Mouse (Mus musculus): ENCODE data around the gene Sprr2h.

DNA sequence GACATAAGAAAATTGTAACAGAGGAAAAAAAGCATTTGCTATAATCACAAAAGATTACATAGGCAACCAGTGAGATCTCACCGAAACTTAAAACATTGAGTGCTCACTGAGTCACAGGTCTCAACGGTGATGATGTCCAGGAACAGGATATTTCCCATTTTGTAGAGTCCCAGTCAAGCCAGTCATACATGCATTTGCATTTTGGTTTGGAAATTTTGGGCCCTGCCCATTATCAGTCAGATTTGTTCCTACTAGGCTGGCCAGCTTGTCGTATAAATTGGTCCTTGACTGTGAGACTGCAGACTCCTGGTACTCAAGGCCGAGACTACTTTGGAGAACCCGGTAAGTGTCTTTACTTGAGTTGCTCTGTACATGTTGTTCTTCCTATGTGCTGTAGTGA, 46.6 kb upstream of the Sprr2h start, which contains the start of gene Sprr2d:
- no peak for TF ChIP-seq CTCF (IDR thresholded peaks at IDR 0.05; ENCODE audit: borderline replicate concordance, insufficient read depth, low read depth, low read length)
- TF ChIP-seq POLR2A (IDR thresholded peaks at IDR 0.05; ENCODE audit: borderline replicate concordance, insufficient read depth, low read length): no peak
